Mouse (Mus musculus) forebrain, postnatal 0 days (tissue): ENCODE results near the gene Acads. TPM values are rescaled to one million over a fixed set of nuclear protein-coding genes. Genes with fewer than 3 reads are reported as not detected.

Source experiments
- ATAC-seq: fragments of 200-750 bp; cut with Nextera tagmentation; 2 replicates; pipeline ENCODE4 v1.8.0; 2017; ENCODE audit warnings: mild to moderate bottlenecking, moderate library complexity
- DNase-seq: peaks from one replicate; pipeline ENCODE4 v3.0.0-alpha.2; 2015
- H3K27ac ChIP-seq: fragments of 300-500 bp; sonication (generic); 2 replicates; pipeline ENCODE4 v1.5.1; 2014; ENCODE audit warnings: low read depth, mild to moderate bottlenecking, antibody characterized with exemption, low read length, moderate library complexity, mixed read lengths
- H3K27me3 ChIP-seq: fragments of 300-500 bp; sonication (generic); 2 replicates; pipeline ENCODE4 v1.6.1; 2014; ENCODE audit warnings: mild to moderate bottlenecking, low read length, mixed read lengths; ENCODE audit not compliant: insufficient read depth
- H3K36me3 ChIP-seq: fragments of 300-500 bp; sonication (generic); 2 replicates; pipeline ENCODE4 v1.6.1; 2014; ENCODE audit warnings: mild to moderate bottlenecking, moderate library complexity; ENCODE audit not compliant: insufficient read depth
- H3K4me1 ChIP-seq: fragments of 300-500 bp; sonication (generic); 2 replicates; pipeline ENCODE4 v1.6.1; 2014; ENCODE audit warnings: antibody characterized with exemption; ENCODE audit not compliant: insufficient read depth
- H3K4me2 ChIP-seq: fragments of 300-500 bp; sonication (generic); 2 replicates; pipeline ENCODE4 v1.6.1; 2014; ENCODE audit warnings: low read depth, mild to moderate bottlenecking, moderate library complexity
- H3K4me3 ChIP-seq: fragments of 300-500 bp; sonication (generic); 2 replicates; pipeline ENCODE4 v1.5.1; 2014; ENCODE audit warnings: low read depth, low read length, mixed read lengths
- H3K9ac ChIP-seq: fragments of 300-500 bp; sonication (generic); 2 replicates; pipeline ENCODE4 v1.6.1; 2014; ENCODE audit warnings: mild to moderate bottlenecking
- H3K9me3 ChIP-seq: fragments of 300-500 bp; sonication (generic); 2 replicates; pipeline ENCODE4 v1.6.1; 2016; ENCODE audit warnings: low read length
- CTCF ChIP-seq: sonication (generic); IDR thresholded peaks from 2 replicates; pipeline ENCODE4 v1.5.1; 2016; ENCODE audit warnings: antibody characterized with exemption, control low read depth, low read depth
- WGBS: fragments of 180-500 bp; shearing (Covaris S2); extraction: QIAGEN DNeasy Blood & Tissue Kit; methylation state at CpG from one replicate; pipeline ENCODE4 v1.1.7; 2014; 5-methylcytosine and 5-hydroxymethylcytosine counted together
- polyA plus RNA-seq: library from polyadenylated mRNA; unstranded; fragments of >200 nt; fragmentation: Nextera tagmentation; extraction: Ambion mirVana; gene quantifications from 2 replicates; pipeline ENCODE4 v1.2.1, GENCODE M21; 2015
- total RNA-seq: library from RNA; depleted of rRNA; stranded (reverse); fragments of >200 nt; gene quantifications from 2 replicates; pipeline ENCODE4 v1.2.3, GENCODE M21; 2014

The Acads gene
- total and polyA plus RNA-seq, 2 experiments from 2014 or later, result 12.5 to 13.9 TPM

DNA sequence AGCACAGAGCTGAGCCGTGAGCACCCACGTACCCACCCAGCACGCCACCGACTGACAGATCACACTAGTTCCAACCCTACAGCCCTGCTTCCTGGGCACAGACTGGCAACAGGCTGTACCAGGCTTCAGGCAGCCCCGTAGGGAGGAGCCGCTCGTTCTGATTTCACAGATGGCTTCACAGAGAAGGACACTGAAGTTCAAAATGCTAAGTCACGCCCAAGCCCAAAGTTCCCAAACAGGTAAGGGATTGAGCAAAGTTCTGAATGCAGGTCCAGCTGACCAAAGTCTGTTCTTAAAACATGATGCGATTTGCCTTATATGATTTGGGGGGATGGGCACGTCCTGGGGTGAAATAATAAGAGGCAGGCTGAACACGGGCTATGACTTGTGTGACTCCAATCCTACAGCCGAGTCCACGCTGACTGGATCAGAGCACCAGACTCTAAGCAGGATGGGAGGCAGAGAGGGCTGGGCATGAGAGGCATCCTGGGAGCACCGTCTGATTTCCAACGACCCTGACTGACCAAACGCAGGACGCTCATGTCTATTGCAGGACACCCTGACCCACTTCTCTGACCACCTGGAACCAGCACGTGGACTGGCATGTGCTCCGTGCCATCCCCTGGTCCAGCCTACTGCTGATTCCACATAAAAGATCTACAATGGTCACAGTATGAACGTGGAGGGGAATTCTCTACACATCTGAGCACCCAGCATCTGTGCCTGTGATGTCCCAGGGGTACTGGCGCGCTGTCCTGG is 8.5 kb upstream of the Acads start:
- ATAC-seq (no peak), DNase-seq (no peak)
- 93% methylated on average over 22 of the region's 22 CpGs for WGBS
- Histone ChIP-seq H3K36me3 (peaks cover 51% of the 10 kb centered on the region), H3K4me3 (no peak overlapping the region), H3K9ac (no peak overlapping the region), H3K27ac (no peak overlapping the region), H3K9me3 (no peaks in the 10 kb centered on the region), H3K27me3 (no peaks in the 10 kb centered on the region), H3K4me1 (no peaks in the 10 kb centered on the region), H3K4me2 (no peak overlapping the region)
- no peak for TF ChIP-seq CTCF

- WGBS, result 90% methylated on average over 28 of the region's 28 CpGs
- Histone ChIP-seq H3K4me2 (no peak overlapping the region), H3K4me1 (no peaks in the 10 kb centered on the region), H3K36me3 (peaks cover 56% of the 10 kb centered on the region), H3K4me3 (no peak overlapping the region), H3K27ac (no peak overlapping the region), H3K9ac (no peak overlapping the region), H3K9me3 (no peaks in the 10 kb centered on the region), H3K27me3 (no peaks in the 10 kb centered on the region)
- ATAC-seq (no peak), DNase-seq (no peak)
- TF ChIP-seq CTCF, result no peak
Observed at GRCm38 (mm10) chr5:115126578-115127312, 7.6 kb upstream of the Acads start.

DNA sequence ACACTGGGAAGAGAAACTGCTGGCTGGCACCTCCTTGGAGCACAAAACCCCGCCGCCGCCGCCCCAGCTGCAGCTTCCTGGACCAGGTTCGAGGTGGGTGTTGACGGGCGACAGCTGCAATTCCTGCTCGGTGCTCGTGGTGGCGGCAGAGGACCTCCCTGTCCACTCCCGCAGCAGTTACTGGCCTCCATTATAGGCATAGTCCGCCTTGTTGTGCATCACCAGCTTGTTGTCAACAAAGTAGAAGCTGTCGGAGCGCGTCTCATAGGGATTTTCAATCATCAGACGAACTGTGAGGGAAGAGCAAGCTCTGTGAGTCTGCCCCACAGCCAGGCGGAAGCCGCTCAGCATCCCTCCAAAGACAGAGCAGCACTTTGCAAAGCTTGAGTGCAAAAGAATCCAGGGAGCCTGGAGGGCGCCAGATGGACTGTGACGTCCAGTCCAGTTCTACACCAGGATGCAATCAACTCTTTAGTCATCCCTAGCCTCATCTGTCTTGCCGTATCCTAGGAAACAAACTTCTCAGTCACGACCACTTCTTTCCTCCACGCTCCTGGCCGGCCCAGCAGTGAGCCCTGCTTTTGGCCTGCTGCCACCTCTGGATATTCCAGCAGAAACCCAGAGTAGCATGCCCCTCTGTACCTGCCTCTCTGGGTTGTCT is 6.2 kb upstream of the Acads start:
- 0 out of 2 replicates have a peak overlapping the region, but pooled peaks have one; percentile 6 for H3K27ac ChIP-seq
- no peaks in the 10 kb centered on the region for H3K9me3 ChIP-seq
- 0 out of 2 replicates have a peak overlapping the region, but pooled peaks have one; percentile 8 for H3K4me2 ChIP-seq
- H3K4me3 ChIP-seq, result no peak overlapping the region
- 14% methylated on average over 24 of the region's 24 CpGs for WGBS
- H3K36me3 ChIP-seq, result peaks cover 56% of the 10 kb centered on the region
- ATAC-seq (peak; percentile 90), DNase-seq (peak; percentile 87)
- H3K4me1 ChIP-seq, result no peaks in the 10 kb centered on the region
- H3K9ac ChIP-seq, result no peak overlapping the region
- no peaks in the 10 kb centered on the region for H3K27me3 ChIP-seq
- peak; percentile 95 for TF ChIP-seq CTCF

- H3K27ac ChIP-seq, result no peak overlapping the region
- DNase-seq, result no peak
- WGBS, result 96% methylated on average over 6 of the region's 6 CpGs
- no peak for ATAC-seq
- no peak for TF ChIP-seq CTCF
- H3K4me2 ChIP-seq, result no peak overlapping the region
- no peak overlapping the region for H3K9ac ChIP-seq
- no peak overlapping the region for H3K4me3 ChIP-seq
- H3K4me1 ChIP-seq, result no peaks in the 10 kb centered on the region
- no peaks in the 10 kb centered on the region for H3K27me3 ChIP-seq
- H3K36me3 ChIP-seq, result peaks cover 53% of the 10 kb centered on the region
- H3K9me3 ChIP-seq, result no peaks in the 10 kb centered on the region
Observed at GRCm38 (mm10) chr5:115124690-115125089, 5.5 kb upstream of the Acads start.

- H3K9me3 ChIP-seq, result no peaks in the 10 kb centered on the region
- peaks cover 7% of the 10 kb centered on the region for H3K4me1 ChIP-seq
- ATAC-seq (no peak), DNase-seq (peak; percentile 43)
- H3K4me3 ChIP-seq, result no peak overlapping the region
- H3K27me3 ChIP-seq, result no peaks in the 10 kb centered on the region
- H3K4me2 ChIP-seq, result no peak overlapping the region
- 46% methylated on average over 5 of the region's 5 CpGs for WGBS
- H3K27ac ChIP-seq, result no peak overlapping the region
- TF ChIP-seq CTCF, result no peak
- H3K9ac ChIP-seq, result no peak overlapping the region
- H3K36me3 ChIP-seq, result peaks cover 20% of the 10 kb centered on the region
Observed at GRCm38 (mm10) chr5:115120978-115121377, 1.8 kb upstream of the Acads start.

GRCm38 (mm10) chr5:115117467-115117866 is 1.7 kb downstream of the Acads start:
- DNase-seq (no peak), ATAC-seq (no peak)
- Histone ChIP-seq H3K27me3 (no peaks in the 10 kb centered on the region), H3K36me3 (peaks cover 11% of the 10 kb centered on the region), H3K4me2 (no peak overlapping the region), H3K9me3 (no peaks in the 10 kb centered on the region), H3K4me1 (peaks cover 7% of the 10 kb centered on the region), H3K9ac (no peak overlapping the region), H3K27ac (no peak overlapping the region), H3K4me3 (no peak overlapping the region)
- no peak for TF ChIP-seq CTCF
- 92% methylated on average over 13 of the region's 13 CpGs for WGBS
